Mouse (Mus musculus) small intestine, adult 2 months (tissue): Measurements from ENCODE around the gene Slc35b2.

Source experiments
- CTCF ChIP-seq: fragments of 200-500 bp; IDR thresholded peaks from 2 replicates; pipeline ENCODE4 v1.5.1; 2012; ENCODE audit warnings: low read depth, mild to moderate bottlenecking, control low read depth, inconsistent platforms, low read length, moderate library complexity, mixed read lengths; ENCODE audit not compliant: insufficient replicate concordance, insufficient read length; ENCODE audit errors: extremely low read depth
- POLR2A ChIP-seq: fragments of 200-500 bp; IDR thresholded peaks from 2 replicates; pipeline ENCODE4 v1.6.1; 2012; ENCODE audit warnings: low read depth, mild to moderate bottlenecking, control low read depth, inconsistent platforms, low read length, moderate library complexity

- TF ChIP-seq POLR2A (no peak), CTCF (no peak)
These were observed 2.9 kb downstream of the Slc35b2 start for GRCm38 (mm10) chr17:45566360-45567161.
